Mouse (Mus musculus): ENCODE measurements around the gene Klhl10. TPM values are rescaled to one million over a fixed set of nuclear protein-coding genes. Genes with fewer than 3 reads are reported as not detected.

The Klhl10 gene
- total RNA-seq, 2 experiments from 2014 or later: 0.82 to 1.2 TPM

Small RNA genes within 50 kb of the gene (microRNA-seq; reads per million reads assigned to microRNA genes)
- gene Gm27374 (0 reads per million in 2 experiments), gene Mir7116 (0 to 0.63 reads per million in 2 experiments)

Other genes with a start within 250 kb of the Klhl10 start
- gene Krt9, start 248.7 kb upstream of the Klhl10 start, total RNA-seq (2021): 1 to 10 TPM; 3.8 to 4.9 TPM
- gene Krt14, start 234.4 kb upstream of the Klhl10 start, total RNA-seq (2021): not detected
- gene Krt16, start 193.0 kb upstream of the Klhl10 start, total RNA-seq (2021): not detected
- under 1 TPM in 1 of 2 experiments, not detected in 1; 0.28 TPM for gene Krt17, start 180.9 kb upstream of the Klhl10 start, total RNA-seq (2021)
- under 1 TPM in 1 of 2 experiments, not detected in 1; 0.35 TPM for gene Krt42, start 172.0 kb upstream of the Klhl10 start, total RNA-seq (2021)
- 100 to 1,000 TPM; 831 to 849 TPM for gene Eif1, start 122.0 kb upstream of the Klhl10 start, total RNA-seq (2021)
- gene Gast, start 107.5 kb upstream of the Klhl10 start, total RNA-seq (2021): not detected
- gene Hap1, start 85.8 kb upstream of the Klhl10 start, total RNA-seq (2021): 100 to 1,000 TPM; 147 to 179 TPM
- gene Jup, start 44.2 kb upstream of the Klhl10 start, total RNA-seq (2021): 10 to 100 TPM; 47.2 to 49.3 TPM
- 10 to 100 TPM; 10.4 to 11.3 TPM for gene P3h4, start 27.1 kb upstream of the Klhl10 start, total RNA-seq (2021)
- gene Fkbp10, start 26.2 kb upstream of the Klhl10 start, total RNA-seq (2021): 1 to 10 TPM; 4.3 to 6.6 TPM
- 10 to 100 TPM; 47.2 to 53.8 TPM for gene Nt5c3b, start 109 bp upstream of the Klhl10 start, total RNA-seq (2021)
- gene Klhl11, start 30.8 kb downstream of the Klhl10 start, total RNA-seq (2021): 100 to 1,000 TPM; 104 to 106 TPM
- gene Acly, start 86.1 kb downstream of the Klhl10 start, total RNA-seq (2021): 100 to 1,000 TPM; 133 to 140 TPM
- 1 to 10 TPM in 1 of 2 experiments, under 1 TPM in 1; 0.98 to 1.5 TPM for gene Ttc25, start 103.7 kb downstream of the Klhl10 start, total RNA-seq (2021)
- gene Cnp, start 133.0 kb downstream of the Klhl10 start, total RNA-seq (2021): 100 to 1,000 TPM in 1 of 2 experiments, 10 to 100 TPM in 1; 92.4 to 131 TPM
- gene Nkiras2, start 177.3 kb downstream of the Klhl10 start, total RNA-seq (2021): 10 to 100 TPM; 11.7 to 13.0 TPM
- 100 to 1,000 TPM; 258 to 267 TPM for gene Dnajc7, start 178.3 kb downstream of the Klhl10 start, total RNA-seq (2021)

All from left cerebral cortex, adult 18-20 months (tissue).